Mouse (Mus musculus) lung, adult 10 weeks (tissue): Measurements from ENCODE around the gene Krt32. TPM values are rescaled to one million over a fixed set of nuclear protein-coding genes. Genes with fewer than 3 reads are reported as not detected.

Experiments
- polyA plus RNA-seq: library from polyadenylated mRNA; stranded (reverse); fragments of 350-450 nt; fragmentation: Illumina TruSeq; extraction: RNeasy Lipid Tissue Mini Kit (QIAGEN cat#74804); gene quantifications from one replicate; pipeline ENCODE4 v1.2.3, GENCODE M21; 2014; ENCODE audit warnings: low read depth, low replicate concordance; ENCODE audit not compliant: insufficient read depth

The Krt32 gene
- polyA plus RNA-seq, result not detected

DNA sequence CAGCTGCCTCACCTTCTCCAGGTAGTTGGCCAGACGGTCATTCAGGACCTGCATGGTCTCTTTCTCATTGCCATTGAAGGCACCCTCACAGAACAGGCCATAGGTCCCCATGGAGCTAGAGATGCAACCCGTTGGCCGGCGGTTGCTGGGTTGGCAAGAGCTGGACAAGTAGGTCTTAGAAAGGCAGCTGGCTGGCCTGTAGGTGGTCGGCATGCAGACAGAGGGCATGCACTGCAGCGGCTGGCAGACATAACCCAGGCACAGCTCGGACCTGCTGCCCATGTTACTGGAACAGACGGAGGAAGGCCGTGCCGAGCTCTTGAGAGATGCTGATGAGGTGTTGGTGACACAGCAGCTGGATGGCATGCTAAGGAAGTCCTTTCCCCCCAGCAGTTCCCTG lies at the start of gene Krt32:
TSS of gene Krt32 (minus strand) at position 366 of the 400 bp plus-strand sequence.

DNA sequence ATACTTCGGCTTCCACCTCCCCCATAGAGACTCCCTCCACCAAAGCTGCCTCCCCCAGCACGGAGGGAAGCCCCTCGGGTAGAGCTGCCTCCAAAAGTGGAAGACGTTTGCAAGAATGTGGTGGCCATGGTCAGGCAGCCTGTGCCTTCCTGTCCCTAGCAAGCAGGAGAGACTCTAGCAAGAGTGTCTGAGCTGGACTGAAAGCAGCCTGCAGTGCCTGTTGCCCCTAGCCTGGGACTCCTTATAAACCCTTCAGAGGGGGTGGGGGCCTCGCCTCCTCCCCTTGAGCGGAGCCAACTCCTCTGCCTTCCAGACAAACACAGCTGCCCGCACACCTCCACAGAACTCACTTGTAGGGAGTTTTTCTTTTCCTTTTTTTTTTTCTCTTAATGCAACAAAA lies 47.7 kb upstream of the Krt32 start, which contains the start of gene Krt15:
TSS of gene Krt15 (minus strand) at position 198 of the 400 bp plus-strand sequence.

DNA sequence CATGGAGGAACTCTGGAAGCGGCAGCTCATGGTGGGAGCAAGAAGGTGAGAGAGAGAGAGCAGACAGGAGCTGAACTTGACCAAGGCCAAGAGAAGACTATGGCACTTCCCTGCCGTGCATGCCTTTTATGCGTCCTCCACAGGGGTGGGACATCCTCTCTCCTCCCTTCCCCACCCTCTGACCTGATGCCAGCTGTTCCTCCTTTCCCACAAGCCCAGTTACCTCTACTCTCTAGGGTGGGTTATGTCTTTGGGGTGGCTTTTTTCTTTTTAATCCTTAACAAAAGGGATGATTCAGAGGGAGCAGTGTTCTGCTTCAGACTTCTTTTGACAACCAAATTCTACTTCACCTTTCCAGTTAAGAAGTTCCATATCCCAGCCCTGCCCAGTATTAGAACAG lies 33.4 kb upstream of the Krt32 start, which contains the start of gene Krt13:
TSS of gene Krt13 (minus strand) at position 101 of the 400 bp plus-strand sequence.

DNA sequence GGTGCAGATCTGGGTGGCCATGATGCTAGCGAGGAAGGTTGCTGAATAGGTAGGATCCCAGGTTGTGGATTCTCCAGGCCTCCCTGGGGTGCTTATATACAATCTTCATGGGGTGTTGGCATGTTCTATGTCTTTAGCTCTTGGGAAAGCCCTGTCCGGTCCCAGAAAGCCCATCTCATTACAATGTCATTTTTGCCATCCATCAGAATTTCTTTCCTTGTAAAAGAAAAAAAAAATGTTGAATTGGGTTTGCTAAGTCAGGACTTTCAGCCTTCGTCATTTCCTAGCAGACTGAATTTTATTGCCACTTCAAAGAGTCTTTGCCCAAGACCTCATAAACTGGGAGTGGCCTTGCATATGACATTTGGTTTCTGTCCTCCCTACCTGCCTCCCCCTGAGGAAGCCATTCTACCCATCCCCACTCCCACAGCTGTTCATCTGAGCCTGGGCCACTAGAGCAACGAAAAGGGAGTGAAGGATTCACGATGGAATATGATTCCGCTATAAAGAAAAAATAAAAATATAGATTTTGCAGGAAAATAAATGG lies 17.6 kb upstream of the Krt32 start, which contains the start of gene Krt36:
TSS of gene Krt36 (minus strand) at position 51 of the 547 bp plus-strand sequence.

DNA sequence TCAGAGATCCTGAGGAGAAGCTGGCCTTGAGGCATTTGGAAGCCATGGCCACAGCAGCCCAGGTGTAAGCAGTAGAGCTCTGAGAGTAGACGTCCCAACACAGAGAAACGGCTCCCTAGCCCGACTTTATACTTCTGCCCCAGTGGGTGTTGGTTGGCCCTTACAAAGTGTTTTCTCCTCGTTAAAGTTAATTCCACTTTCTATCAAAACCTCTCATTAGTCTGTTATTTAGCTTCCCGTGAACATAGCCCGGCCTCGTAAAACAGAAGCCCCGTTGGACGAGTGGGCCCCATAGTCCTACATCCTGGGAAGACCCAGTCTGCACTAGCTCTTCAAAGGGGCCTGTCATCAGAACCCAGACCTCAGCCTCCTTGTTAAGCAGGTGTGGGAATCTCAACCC lies 8.1 kb upstream of the Krt32 start, which contains the start of gene Krt35:
TSS of gene Krt35 (minus strand) at position 101 of the 400 bp plus-strand sequence.

DNA sequence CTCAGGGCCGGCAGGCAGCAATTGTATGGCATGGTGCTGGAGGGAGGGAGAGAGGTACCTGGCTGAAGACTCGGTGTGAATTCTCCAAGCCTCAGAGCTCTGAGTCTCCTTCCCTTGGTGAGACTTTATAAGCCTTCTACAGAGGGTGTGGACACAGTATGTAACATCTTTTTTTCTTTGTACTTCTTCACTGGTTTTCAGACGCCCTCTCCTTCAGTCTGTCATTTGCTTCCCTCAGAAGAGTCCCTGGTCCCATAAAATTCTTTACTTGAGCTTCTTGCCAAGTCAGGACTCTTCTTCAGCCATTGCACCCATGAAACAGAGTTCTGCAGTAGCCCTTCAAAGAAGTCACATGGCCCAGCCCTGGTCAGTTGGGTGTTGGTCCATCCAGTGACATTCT lies 37.6 kb downstream of the Krt32 start, which contains the start of gene Krt31:
TSS of gene Krt31 (minus strand) at position 101 of the 400 bp plus-strand sequence.

DNA sequence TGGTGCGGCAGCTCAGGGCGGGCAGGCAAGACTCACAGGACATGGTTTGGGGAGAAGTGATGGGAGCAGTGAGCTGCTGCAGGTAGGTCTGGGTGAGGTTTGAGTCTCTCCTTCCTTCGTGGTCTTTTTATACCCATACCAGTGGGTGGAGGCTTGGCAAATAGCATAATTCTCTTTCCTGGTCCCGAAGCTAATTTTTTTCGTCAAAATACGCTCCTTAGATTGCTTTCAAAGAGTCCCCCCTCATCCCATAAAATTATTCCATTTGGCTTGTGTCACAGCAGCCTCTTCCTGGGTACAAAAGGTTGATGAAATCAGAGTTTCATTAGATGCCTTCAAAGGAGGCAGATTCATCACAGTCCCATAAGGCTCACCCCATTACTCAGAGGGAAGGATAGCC lies 46.6 kb downstream of the Krt32 start, which contains the start of gene Krt34:
TSS of gene Krt34 (minus strand) at position 101 of the 400 bp plus-strand sequence.

Other genes with a start within 250 kb of the Krt32 start
- not detected for gene Krtap4-16, start 236.6 kb downstream of the Krt32 start, polyA plus RNA-seq
- not detected for gene Gm11568, start 230.3 kb downstream of the Krt32 start, polyA plus RNA-seq
- not detected for gene Gm11559, start 223.8 kb downstream of the Krt32 start, polyA plus RNA-seq
- gene Krtap9-1, start 214.8 kb downstream of the Krt32 start, polyA plus RNA-seq, result not detected
- not detected for gene Gm11567, start 209.0 kb downstream of the Krt32 start, polyA plus RNA-seq
- not detected for gene Krtap31-1, start 180.3 kb downstream of the Krt32 start, polyA plus RNA-seq
- not detected for gene Gm11565, start 173.5 kb downstream of the Krt32 start, polyA plus RNA-seq
- gene Krtap31-2, start 151.9 kb downstream of the Krt32 start, polyA plus RNA-seq, result not detected
- gene Krtap9-5, start 139.8 kb downstream of the Krt32 start, polyA plus RNA-seq, result not detected
- gene Krtap29-1, start 109.2 kb downstream of the Krt32 start, polyA plus RNA-seq, result not detected
- not detected for gene Krtap16-1, start 101.6 kb downstream of the Krt32 start, polyA plus RNA-seq
- 4.2 TPM for gene Krtap17-1, start 94.2 kb downstream of the Krt32 start, polyA plus RNA-seq
- gene Krt33a, start 72.0 kb downstream of the Krt32 start, polyA plus RNA-seq, result not detected
- not detected for gene Krt33b, start 58.4 kb downstream of the Krt32 start, polyA plus RNA-seq
- 0.14 TPM for gene Krt34, start 46.7 kb downstream of the Krt32 start, polyA plus RNA-seq
- gene Krt31, start 37.7 kb downstream of the Krt32 start, polyA plus RNA-seq, result not detected
- not detected for gene Krt35, start 8.0 kb upstream of the Krt32 start, polyA plus RNA-seq
- gene Krt36, start 17.4 kb upstream of the Krt32 start, polyA plus RNA-seq, result not detected
- 0.44 TPM for gene Krt13, start 33.3 kb upstream of the Krt32 start, polyA plus RNA-seq
- gene Krt15, start 47.7 kb upstream of the Krt32 start, polyA plus RNA-seq, result 1.0 TPM
- 168 TPM for gene Krt19, start 60.4 kb upstream of the Krt32 start, polyA plus RNA-seq
- gene Krt9, start 105.0 kb upstream of the Krt32 start, polyA plus RNA-seq, result not detected
- gene Krt14, start 119.3 kb upstream of the Krt32 start, polyA plus RNA-seq, result 0.52 TPM
- gene Krt16, start 160.7 kb upstream of the Krt32 start, polyA plus RNA-seq, result not detected
- not detected for gene Krt17, start 172.8 kb upstream of the Krt32 start, polyA plus RNA-seq
- not detected for gene Krt42, start 181.6 kb upstream of the Krt32 start, polyA plus RNA-seq
- 1,257 TPM for gene Eif1, start 231.7 kb upstream of the Krt32 start, polyA plus RNA-seq
- not detected for gene Gast, start 246.2 kb upstream of the Krt32 start, polyA plus RNA-seq